Mouse (Mus musculus): ENCODE measurements around the gene Olfr914.

Olfr914 gene

GRCm38 (mm10) chr9:38604802-38605201 is at the start of gene Olfr914:
Gene Olfr914 (plus strand): TSS chr9:38605102.
- DNase-seq (ENCODE audit: low spot score) = no peak

- DNase-seq (ENCODE audit: low spot score) = no peak
Measured at GRCm38 (mm10) chr9:38579878-38580277, 25.0 kb upstream of the Olfr914 start, which contains the start of gene Olfr912. Gene Olfr912 (plus strand): TSS chr9:38580178.

DNA sequence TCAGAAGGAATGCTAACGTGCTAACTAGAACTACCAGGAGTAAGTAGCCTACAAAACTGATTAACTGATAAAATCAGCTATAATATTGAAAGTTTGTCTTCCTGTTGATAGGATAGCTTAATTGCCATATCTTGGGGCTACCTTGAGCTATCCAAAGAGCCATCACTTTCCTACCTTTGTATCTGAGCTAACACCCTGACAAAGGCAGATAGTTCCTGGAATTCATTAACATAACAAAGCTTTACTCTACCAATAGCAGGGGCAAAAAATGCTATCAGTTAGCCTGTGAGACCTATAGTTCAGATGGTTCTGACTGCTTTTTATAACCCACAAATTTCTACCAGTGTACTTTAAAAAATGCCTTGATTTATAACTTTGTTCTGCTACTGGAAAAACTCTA is 13.8 kb upstream of the Olfr914 start:
- DNase-seq (ENCODE audit: low spot score) = no peak

GRCm38 (mm10) chr9:38592459-38592858 is 12.4 kb upstream of the Olfr914 start, which contains the start of gene Olfr913:
Gene Olfr913 (plus strand): TSS chr9:38592759.
- DNase-seq (ENCODE audit: low spot score) = no peak

DNA sequence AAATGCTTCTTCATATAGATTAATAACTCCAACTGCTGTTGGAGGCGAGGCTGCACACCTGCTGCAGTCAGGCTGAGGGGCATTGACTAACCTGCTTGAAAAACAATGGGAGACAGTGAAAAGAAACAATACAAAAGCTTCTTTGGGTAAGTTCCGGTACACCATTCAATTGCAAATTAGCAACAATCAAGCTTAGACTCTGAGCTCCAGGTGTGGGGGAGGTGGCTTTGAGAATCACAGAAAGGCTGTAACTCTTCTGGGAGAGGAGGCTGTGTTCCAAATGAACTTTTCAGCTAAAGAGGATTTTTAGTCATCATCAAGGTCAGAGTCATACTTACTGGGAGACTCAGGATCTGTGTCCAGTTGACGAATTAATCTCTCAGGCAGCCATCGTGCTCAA is 27.5 kb downstream of the Olfr914 start:
- DNase-seq (ENCODE audit: low spot score) = no peak

DNA sequence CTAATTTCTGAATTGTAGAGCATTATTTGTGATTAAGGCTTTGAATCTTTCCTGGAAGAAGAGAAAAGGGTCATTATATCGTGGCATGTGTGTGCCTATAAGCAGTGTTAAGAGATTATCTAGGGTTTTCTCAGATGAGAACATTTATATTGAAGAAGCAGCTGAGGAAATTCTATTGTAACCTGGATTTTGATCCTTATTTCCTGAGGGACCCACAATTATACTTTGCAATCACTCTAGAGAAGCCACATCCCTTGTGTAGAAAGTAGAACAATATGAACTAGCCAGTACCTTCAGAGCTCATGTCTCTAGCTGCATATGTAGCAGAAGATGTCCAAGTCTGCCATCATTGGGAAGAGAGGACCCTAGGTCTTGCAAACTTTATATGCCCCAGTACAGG is 54.9 kb downstream of the Olfr914 start, which contains the start of gene Olfr916:
Gene Olfr916 (minus strand): TSS at position 101 of the 400 bp plus-strand sequence.
- DNase-seq (ENCODE audit: low spot score) = no peak

Data from lung, postnatal 25 days (tissue).